Mouse (Mus musculus): ENCODE data around the gene Usp12. TPM values are rescaled to one million over a fixed set of nuclear protein-coding genes. Genes with fewer than 3 reads are reported as not detected.

Usp12 gene
- polyA plus RNA-seq, 1 experiment from 2014 or later = 7.8 TPM

DNA sequence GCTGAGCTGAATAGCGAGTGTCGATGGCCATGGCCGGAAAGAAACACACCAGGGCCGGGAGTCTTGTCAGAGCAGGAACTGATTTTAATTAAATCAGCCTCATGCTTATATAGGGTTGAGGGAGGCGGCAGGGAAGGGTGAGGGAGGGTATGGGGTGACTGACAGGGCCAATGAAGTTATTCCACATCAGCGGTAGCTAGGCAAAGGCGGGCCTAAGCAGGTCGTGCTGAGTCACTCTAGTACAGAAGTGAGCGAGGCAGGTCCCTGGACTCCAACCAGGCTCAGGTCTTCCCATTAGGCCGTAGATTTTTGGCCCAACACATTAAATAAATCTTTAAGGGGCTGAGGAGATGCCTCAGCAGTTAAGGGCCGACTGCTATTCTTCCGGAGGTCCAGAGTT, 81.0 kb downstream of the Usp12 start:
- no peak overlapping the region for H3K9ac ChIP-seq
- H3K27me3 ChIP-seq = no peaks in the 10 kb centered on the region
- no peak overlapping the region for H3K27ac ChIP-seq
- no peaks in the 10 kb centered on the region for H3K9me3 ChIP-seq (replicated peaks)
- ATAC-seq (ENCODE audit: low read depth) = no peak
- 81% methylated on average over 12 of the region's 12 CpGs for WGBS (ENCODE audit: insufficient replicate concordance)
- no peak overlapping the region for H3K4me2 ChIP-seq
- peaks cover 8% of the 10 kb centered on the region; the same call in 1 of the 2 replicates for H3K4me1 ChIP-seq (replicated peaks)
- no peak for DNase-seq
- H3K4me3 ChIP-seq (replicated peaks) = no peak overlapping the region
- H3K36me3 ChIP-seq = no peaks in the 10 kb centered on the region

DNA sequence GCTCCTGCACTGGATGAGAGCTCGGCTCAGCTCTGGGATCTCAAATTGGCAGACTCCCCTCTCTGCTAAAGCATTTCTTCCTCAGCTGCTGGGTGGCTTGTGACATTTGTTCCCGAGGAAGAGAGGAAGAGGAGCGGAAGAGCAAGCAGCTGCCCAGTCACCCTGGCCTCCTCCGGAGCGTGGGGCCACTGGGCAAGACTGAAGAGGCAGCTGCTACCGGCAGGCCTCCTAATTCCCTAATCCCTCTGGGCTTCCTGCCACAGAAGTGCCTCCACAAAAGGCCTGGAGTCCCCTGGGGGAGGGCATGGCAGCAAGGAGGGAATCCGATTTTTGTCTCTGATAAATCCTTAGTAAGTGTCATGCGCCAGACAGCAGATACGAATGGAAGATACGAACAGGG, 81.7 kb downstream of the Usp12 start:
- no peak overlapping the region for H3K27ac ChIP-seq
- no peak overlapping the region for H3K4me2 ChIP-seq
- DNase-seq (no peak), ATAC-seq (ENCODE audit: low read depth) (no peak)
- H3K9me3 ChIP-seq (replicated peaks) = no peaks in the 10 kb centered on the region
- no peaks in the 10 kb centered on the region for H3K36me3 ChIP-seq
- peaks cover 10% of the 10 kb centered on the region; the same call in 1 of the 2 replicates for H3K4me1 ChIP-seq (replicated peaks)
- no peaks in the 10 kb centered on the region for H3K27me3 ChIP-seq
- 69% methylated on average over 10 of the region's 10 CpGs for WGBS (ENCODE audit: insufficient replicate concordance)
- no peak overlapping the region for H3K4me3 ChIP-seq (replicated peaks)
- H3K9ac ChIP-seq = no peak overlapping the region

DNA sequence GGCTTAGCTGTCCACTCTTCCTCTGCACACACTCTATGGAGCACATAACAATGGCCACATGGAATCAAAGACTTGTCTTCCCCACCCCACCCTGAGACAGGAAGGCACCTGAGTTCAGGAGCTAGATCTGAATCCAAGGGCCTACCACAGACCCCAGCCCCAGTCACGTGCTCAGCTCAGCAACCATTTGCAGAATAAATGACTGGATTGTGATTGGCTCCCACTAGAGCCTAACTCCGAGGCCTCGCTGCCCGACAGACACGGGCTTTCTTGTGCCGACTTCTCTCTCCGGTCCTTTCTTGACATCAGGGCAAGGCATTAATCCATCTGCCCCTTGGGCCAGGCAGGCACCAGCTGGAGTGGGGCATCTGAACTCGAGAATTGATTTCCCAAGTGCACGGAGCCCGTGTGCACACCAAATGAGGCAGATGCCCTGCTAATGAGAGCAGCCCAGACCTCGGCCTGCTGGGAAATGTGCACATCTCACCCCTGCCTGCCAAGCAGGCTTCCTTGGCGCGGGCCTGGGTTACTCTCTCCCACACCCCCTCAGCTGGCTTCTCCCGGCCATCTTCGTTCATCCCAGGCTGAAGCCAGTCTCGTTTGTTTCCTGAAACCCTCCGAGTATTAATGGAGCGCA, 82.4 kb downstream of the Usp12 start:
- no peaks in the 10 kb centered on the region for H3K9me3 ChIP-seq (replicated peaks)
- H3K27me3 ChIP-seq = no peaks in the 10 kb centered on the region
- H3K36me3 ChIP-seq = no peaks in the 10 kb centered on the region
- 80% methylated on average over 18 of the region's 18 CpGs for WGBS (ENCODE audit: insufficient replicate concordance)
- ATAC-seq (ENCODE audit: low read depth) (no peak), DNase-seq (no peak)
- no peak overlapping the region for H3K27ac ChIP-seq
- H3K4me1 ChIP-seq (replicated peaks) = peaks cover 10% of the 10 kb centered on the region; the same call in 1 of the 2 replicates
- no peak overlapping the region for H3K4me2 ChIP-seq
- H3K9ac ChIP-seq = no peak overlapping the region
- no peak overlapping the region for H3K4me3 ChIP-seq (replicated peaks)

DNA sequence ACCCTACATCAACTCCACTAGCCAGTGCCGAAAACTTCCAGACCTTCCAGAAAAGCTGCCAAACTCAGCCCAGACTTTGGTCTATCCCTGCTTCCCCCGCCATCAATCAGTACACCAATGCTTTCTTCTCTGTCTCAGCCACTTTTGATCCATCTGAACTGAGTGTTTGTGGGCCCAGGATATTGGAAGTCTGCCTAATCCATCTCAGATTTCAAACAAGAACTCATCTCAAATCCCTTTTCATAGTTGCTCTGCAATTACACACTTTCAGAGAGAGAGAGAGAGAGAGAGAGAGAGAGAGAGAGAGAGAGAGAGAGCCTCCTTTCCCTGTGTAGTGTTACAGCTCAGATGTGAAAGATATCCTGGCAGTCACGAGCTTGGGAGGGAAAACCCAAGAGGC, 85.4 kb downstream of the Usp12 start:
- peaks cover 3% of the 10 kb centered on the region; the same call in 1 of the 2 replicates for H3K9me3 ChIP-seq (replicated peaks)
- H3K27ac ChIP-seq = no peak overlapping the region
- H3K36me3 ChIP-seq = no peaks in the 10 kb centered on the region
- H3K27me3 ChIP-seq = no peaks in the 10 kb centered on the region
- H3K4me3 ChIP-seq (replicated peaks) = no peak overlapping the region
- no peak for ATAC-seq (ENCODE audit: low read depth)
- no peak overlapping the region for H3K9ac ChIP-seq
- DNase-seq = no peak
- no peak overlapping the region for H3K4me2 ChIP-seq
- WGBS (ENCODE audit: insufficient replicate concordance) = 60% methylated on average over 3 of the region's 3 CpGs
- peaks cover 24% of the 10 kb centered on the region for H3K4me1 ChIP-seq (replicated peaks)

DNA sequence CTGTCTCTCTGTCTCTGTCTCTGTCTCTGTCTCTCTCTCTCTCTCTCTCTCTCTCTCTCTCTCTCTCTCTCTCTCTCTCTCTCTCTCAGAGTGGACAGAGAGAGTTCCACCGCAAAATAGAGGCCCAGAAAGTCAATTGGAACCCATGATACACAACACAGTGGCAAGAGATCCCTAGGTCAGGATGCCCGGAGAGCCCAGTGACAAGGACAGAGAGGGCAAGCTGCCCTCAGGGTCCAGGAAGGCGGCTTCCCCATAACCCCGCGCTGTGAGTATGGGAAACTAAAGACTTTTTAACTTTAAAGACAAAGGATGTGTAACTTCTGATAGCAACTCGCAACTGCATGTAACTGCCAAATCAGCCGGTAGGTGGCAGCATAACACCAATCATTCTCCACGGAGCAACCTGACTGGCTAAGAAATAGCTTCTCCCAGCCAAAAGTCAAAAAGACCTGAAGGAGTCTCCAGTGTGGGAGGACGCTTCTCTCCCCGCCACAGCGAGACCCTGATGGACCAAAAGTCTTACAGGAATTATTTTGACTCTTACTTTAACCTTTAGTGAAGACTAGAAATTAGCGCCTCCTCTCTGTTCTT, 88.9 kb downstream of the Usp12 start:
- peak overlapping the region; percentile 20; the same call in 1 of the 2 replicates for H3K9ac ChIP-seq
- peak overlapping the region; percentile 100 for H3K27ac ChIP-seq
- H3K4me1 ChIP-seq (replicated peaks) = peaks cover 50% of the 10 kb centered on the region
- no peaks in the 10 kb centered on the region for H3K27me3 ChIP-seq
- no peak overlapping the region for H3K4me3 ChIP-seq (replicated peaks)
- H3K9me3 ChIP-seq (replicated peaks) = peaks cover 5% of the 10 kb centered on the region; the same call in 1 of the 2 replicates
- 12% methylated on average over 12 of the region's 12 CpGs for WGBS (ENCODE audit: insufficient replicate concordance)
- no peak for ATAC-seq (ENCODE audit: low read depth)
- peak; percentile 78 for DNase-seq
- H3K36me3 ChIP-seq = no peaks in the 10 kb centered on the region
- no peak overlapping the region for H3K4me2 ChIP-seq

DNA sequence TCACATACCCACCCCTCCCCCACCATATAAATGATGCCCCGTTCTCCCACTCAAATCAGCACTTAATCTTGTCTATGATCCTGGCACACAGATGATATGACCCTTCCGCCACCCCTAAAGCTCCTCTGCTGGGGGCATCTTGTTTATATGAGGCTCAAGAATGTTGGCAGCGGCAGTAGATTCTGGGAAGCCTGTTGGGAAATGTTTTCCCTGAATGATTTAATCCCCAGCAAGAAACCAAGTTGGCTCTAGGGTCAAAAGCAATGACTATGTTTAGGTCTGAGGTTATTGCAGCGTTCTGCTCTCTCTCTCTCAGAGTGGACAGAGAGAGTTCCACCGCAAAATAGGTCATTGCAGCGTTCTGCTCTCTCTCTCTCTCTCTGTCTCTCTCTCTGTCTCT, 89.4 kb downstream of the Usp12 start:
- 72% methylated on average over 6 of the region's 6 CpGs for WGBS (ENCODE audit: insufficient replicate concordance)
- peaks cover 54% of the 10 kb centered on the region for H3K4me1 ChIP-seq (replicated peaks)
- no peak overlapping the region for H3K4me3 ChIP-seq (replicated peaks)
- H3K36me3 ChIP-seq = no peaks in the 10 kb centered on the region
- no peak for DNase-seq
- peak overlapping the region; percentile 20; the same call in 1 of the 2 replicates for H3K9ac ChIP-seq
- no peak for ATAC-seq (ENCODE audit: low read depth)
- H3K9me3 ChIP-seq (replicated peaks) = peaks cover 5% of the 10 kb centered on the region; the same call in 1 of the 2 replicates
- no peaks in the 10 kb centered on the region for H3K27me3 ChIP-seq
- peak overlapping the region; percentile 100 for H3K27ac ChIP-seq
- no peak overlapping the region for H3K4me2 ChIP-seq

DNA sequence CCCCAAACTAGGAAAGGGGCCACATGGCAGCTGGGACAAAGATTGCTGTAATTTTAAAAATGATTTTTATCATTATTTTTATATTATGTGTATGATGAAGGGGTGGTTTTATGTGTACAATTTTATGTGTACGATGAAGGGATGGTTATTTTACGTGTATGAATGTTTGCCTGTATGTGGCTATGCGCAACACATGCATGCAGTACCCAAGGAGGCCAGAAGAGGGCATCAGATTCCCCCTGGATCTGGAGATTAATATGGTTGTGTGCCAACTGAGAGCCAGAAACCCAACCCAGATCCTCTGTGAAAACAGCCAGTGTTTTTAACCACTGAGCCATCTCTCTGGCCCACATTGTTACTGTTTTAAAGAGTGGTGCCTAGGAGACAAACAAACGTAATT, 90.6 kb downstream of the Usp12 start:
- H3K36me3 ChIP-seq = no peaks in the 10 kb centered on the region
- no peaks in the 10 kb centered on the region for H3K27me3 ChIP-seq
- 0 out of 2 replicates have a peak overlapping the region, but pooled peaks have one; percentile 19 for H3K4me3 ChIP-seq (replicated peaks)
- no peak for ATAC-seq (ENCODE audit: low read depth)
- H3K9me3 ChIP-seq (replicated peaks) = peaks cover 5% of the 10 kb centered on the region; the same call in 1 of the 2 replicates
- H3K4me1 ChIP-seq (replicated peaks) = peaks cover 65% of the 10 kb centered on the region
- peak overlapping the region; percentile 63 for H3K9ac ChIP-seq
- DNase-seq = peak; percentile 43
- H3K4me2 ChIP-seq = peak overlapping the region; percentile 60
- H3K27ac ChIP-seq = peak overlapping the region; percentile 100
- 85% methylated on average over 4 of the region's 4 CpGs for WGBS (ENCODE audit: insufficient replicate concordance)

DNA sequence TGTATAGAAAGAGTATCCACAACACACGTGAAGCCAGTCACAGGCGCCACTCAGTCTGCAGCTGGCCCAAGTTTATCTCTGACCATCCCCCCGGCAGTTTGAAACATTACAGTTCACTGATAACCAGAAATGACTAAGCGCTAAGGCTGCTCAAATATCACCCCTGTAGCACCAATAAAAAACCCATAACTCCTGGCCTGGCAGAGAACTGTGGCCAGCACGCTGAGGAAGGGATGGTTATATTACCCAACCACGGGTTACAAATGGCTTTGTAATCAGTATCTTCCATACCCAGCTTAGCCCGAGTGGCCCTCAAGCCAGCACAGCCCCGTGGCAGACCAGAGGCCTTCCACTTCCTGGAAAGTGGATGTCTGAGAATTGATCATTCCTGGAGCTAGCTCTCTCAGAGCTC, 91.1 kb downstream of the Usp12 start:
- Histone ChIP-seq H3K4me3 (replicated peaks) (0 out of 2 replicates have a peak overlapping the region, but pooled peaks have one; percentile 19), H3K9ac (peak overlapping the region; percentile 63), H3K27me3 (no peaks in the 10 kb centered on the region), H3K27ac (peak overlapping the region; percentile 100), H3K9me3 (replicated peaks) (peaks cover 5% of the 10 kb centered on the region; the same call in 1 of the 2 replicates), H3K4me1 (replicated peaks) (peaks cover 71% of the 10 kb centered on the region), H3K4me2 (peak overlapping the region; percentile 60), H3K36me3 (no peaks in the 10 kb centered on the region)
- peak; percentile 94 for ATAC-seq (ENCODE audit: low read depth)
- 6% methylated on average over 8 of the region's 8 CpGs for WGBS (ENCODE audit: insufficient replicate concordance)
- peak; percentile 83 for DNase-seq

DNA sequence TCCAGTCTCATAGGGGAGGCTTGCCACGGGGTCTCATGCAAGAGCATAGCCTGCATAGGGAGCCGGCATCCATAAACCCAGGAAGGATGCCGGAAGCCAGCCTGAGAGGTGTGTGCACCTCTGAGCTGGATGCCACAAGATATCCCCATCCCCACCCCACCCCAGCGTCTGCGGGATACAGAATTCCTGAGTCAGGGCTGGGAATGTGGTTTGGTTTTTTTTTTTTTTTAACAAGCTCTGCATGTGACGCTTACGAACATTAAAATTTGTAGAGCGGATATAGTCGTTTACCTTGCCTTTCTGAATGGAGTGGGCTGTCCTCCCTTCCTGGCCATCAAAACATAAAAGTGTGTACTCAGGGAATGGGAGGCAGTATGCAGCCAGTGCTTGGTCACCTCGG, 94.7 kb downstream of the Usp12 start:
- Histone ChIP-seq H3K4me2 (no peak overlapping the region), H3K9ac (peak overlapping the region; percentile 40; the same call in 1 of the 2 replicates), H3K9me3 (replicated peaks) (peaks cover 5% of the 10 kb centered on the region; the same call in 1 of the 2 replicates), H3K27me3 (no peaks in the 10 kb centered on the region), H3K36me3 (no peaks in the 10 kb centered on the region), H3K4me3 (replicated peaks) (no peak overlapping the region), H3K4me1 (replicated peaks) (peaks cover 85% of the 10 kb centered on the region), H3K27ac (peak overlapping the region; percentile 71)
- no peak for DNase-seq
- no peak for ATAC-seq (ENCODE audit: low read depth)
- 75% methylated on average over 10 of the region's 10 CpGs for WGBS (ENCODE audit: insufficient replicate concordance)

DNA sequence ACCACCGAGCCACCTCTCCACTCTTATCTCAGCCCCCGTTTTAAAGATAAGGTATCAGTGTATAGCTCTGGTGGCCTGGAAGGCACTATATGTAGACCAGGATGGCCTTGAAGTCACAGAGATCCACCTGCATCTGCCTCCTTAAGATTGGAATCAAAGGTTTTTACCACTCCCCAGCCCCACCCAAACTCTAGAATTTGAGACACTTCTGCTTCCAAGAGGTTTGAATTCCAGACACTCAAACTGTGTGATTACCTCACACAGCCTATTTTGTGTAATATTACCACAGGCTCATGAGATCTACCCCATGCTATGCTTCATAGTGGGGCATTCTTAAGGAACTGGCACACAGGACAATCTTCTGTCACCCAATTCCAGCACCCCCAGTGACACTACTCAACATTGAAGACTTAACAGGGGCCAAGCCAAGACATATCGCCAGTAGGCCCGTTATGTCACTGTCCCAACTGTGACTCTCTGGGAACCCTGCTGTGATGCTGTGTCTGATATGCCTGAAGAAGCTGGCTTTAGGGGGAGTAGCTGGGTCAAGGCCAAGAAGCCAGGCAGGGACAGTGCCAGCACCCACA, 95.3 kb downstream of the Usp12 start:
- Histone ChIP-seq H3K9me3 (replicated peaks) (peaks cover 4% of the 10 kb centered on the region; the same call in 1 of the 2 replicates), H3K27me3 (no peaks in the 10 kb centered on the region), H3K4me3 (replicated peaks) (no peak overlapping the region), H3K4me1 (replicated peaks) (peaks cover 81% of the 10 kb centered on the region), H3K27ac (peak overlapping the region; percentile 71), H3K4me2 (no peak overlapping the region), H3K9ac (peak overlapping the region; percentile 40; the same call in 1 of the 2 replicates), H3K36me3 (no peaks in the 10 kb centered on the region)
- DNase-seq = no peak
- 28% methylated on average over 4 of the region's 4 CpGs for WGBS (ENCODE audit: insufficient replicate concordance)
- no peak for ATAC-seq (ENCODE audit: low read depth)

DNA sequence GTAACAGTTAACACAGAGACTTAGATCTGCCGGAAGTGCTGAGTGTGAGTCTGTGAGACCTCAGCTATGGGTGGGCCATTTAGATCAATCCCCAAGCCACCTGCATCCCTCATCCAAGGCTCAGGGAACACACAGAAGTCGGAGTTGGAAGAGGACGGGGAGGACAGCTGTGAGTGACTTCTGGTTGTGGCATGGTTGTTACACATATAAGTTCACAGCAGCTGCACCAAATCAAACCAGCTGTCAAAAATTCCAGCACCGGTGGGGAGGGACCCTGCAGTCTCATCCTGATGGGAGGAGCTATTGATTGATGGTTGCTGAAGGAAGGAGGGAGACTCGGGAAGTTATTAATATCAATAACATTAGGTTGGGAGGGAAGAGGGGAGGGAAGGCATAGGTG, 99.3 kb downstream of the Usp12 start:
- DNase-seq = no peak
- no peak for ATAC-seq (ENCODE audit: low read depth)
- no peak overlapping the region for H3K9ac ChIP-seq
- WGBS (ENCODE audit: insufficient replicate concordance) = 63% methylated on average over 5 of the region's 5 CpGs
- H3K4me3 ChIP-seq (replicated peaks) = no peak overlapping the region
- H3K4me1 ChIP-seq (replicated peaks) = peaks cover 83% of the 10 kb centered on the region
- no peaks in the 10 kb centered on the region for H3K36me3 ChIP-seq
- H3K4me2 ChIP-seq = no peak overlapping the region
- no peaks in the 10 kb centered on the region for H3K27me3 ChIP-seq
- peak overlapping the region; percentile 40 for H3K27ac ChIP-seq
- no peaks in the 10 kb centered on the region for H3K9me3 ChIP-seq (replicated peaks)

Measured in liver, embryonic 13.5 days (tissue).